Mouse (Mus musculus): Measurements from ENCODE around the gene Coasy. TPM values are rescaled to one million over a fixed set of nuclear protein-coding genes. Genes with fewer than 3 reads are reported as not detected.

Gene Coasy
- polyA plus RNA-seq, 1 experiment from 2014 or later, result 53.3 TPM

DNA sequence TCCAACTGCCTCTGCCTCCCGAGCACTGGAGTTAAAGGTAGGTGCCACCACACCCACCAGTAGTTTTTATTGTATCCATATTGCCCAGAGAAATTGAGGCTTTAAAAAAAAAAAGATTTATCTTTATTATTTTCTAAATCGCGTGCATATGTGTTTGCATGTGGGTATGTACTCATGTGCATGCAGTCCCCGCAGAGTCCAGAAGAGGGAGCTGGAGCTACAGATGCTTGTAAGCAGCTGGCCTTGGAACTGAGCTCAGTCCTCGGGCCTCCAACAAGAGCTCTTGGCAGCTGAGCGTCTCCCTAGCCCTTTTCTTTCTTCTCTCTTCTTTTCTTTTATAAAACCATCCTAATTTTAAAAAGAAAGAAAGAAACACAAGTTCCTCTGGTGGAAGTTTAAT is 49.3 kb downstream of the Coasy start:
- H3K4me1 ChIP-seq, result peaks cover 7% of the 10 kb centered on the region
- H3K27ac ChIP-seq, result no peak overlapping the region
- H3K36me3 ChIP-seq (replicated peaks), result peaks cover 10% of the 10 kb centered on the region
- DNase-seq (ENCODE audit: extremely low spot score, low spot score), result no peak
- no peaks in the 10 kb centered on the region for H3K27me3 ChIP-seq (ENCODE audit: poor library complexity, severe bottlenecking)
- 89% methylated on average over 6 of the region's 6 CpGs for WGBS
- peaks cover 7% of the 10 kb centered on the region; the same call in 1 of the 2 replicates for H3K9me3 ChIP-seq
- no peak overlapping the region for H3K4me3 ChIP-seq

DNA sequence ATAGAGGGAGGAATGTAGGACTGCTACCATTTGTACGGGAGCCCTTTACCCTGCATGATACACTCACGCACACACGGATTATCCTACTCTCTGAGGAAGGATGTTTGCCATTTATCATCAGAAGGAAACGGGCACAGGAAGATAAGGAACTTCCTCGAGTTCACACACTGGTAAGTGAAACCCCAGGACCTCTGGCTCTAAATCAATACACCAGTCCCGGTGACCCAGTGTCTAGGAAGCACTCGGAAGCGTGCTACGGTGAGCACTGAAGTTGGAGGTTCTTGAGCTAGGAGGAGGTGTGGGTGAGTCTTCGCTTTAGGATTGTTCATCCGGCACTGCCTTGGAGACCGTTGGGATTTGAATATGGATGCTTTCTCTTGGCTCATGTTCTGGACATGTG is 50.7 kb downstream of the Coasy start:
- Histone ChIP-seq H3K27ac (no peak overlapping the region), H3K27me3 (ENCODE audit: poor library complexity, severe bottlenecking) (no peaks in the 10 kb centered on the region), H3K4me1 (peaks cover 7% of the 10 kb centered on the region), H3K9me3 (no peaks in the 10 kb centered on the region), H3K36me3 (replicated peaks) (no peaks in the 10 kb centered on the region), H3K4me3 (no peak overlapping the region)
- no peak for DNase-seq (ENCODE audit: extremely low spot score, low spot score)
- 83% methylated on average over 12 of the region's 12 CpGs for WGBS

GRCm38 (mm10) chr11:101134217-101134865 is 52.0 kb downstream of the Coasy start:
- DNase-seq (ENCODE audit: extremely low spot score, low spot score), result no peak
- Histone ChIP-seq H3K4me1 (peaks cover 17% of the 10 kb centered on the region), H3K27me3 (ENCODE audit: poor library complexity, severe bottlenecking) (0 out of 2 replicates have a peak, but pooled peaks cover 6% of the 10 kb centered on the region), H3K9me3 (no peaks in the 10 kb centered on the region), H3K4me3 (no peak overlapping the region), H3K27ac (no peak overlapping the region), H3K36me3 (replicated peaks) (no peaks in the 10 kb centered on the region)
- 87% methylated on average over 13 of the region's 13 CpGs for WGBS

Other genes starting within 250 kb of the Coasy start
- gene Stat5b, start 231.8 kb upstream of the Coasy start, polyA plus RNA-seq (2016; fragmentation: Nextera tagmentation; extraction: Ambion mirVana), result 14.9 and 16.2 TPM in 2 replicates
- 1.7 TPM in 2 replicates for gene Stat5a, start 223.2 kb upstream of the Coasy start, polyA plus RNA-seq (2016; fragmentation: Nextera tagmentation; extraction: Ambion mirVana)
- 15.0 and 15.6 TPM in 2 replicates for gene Stat3, start 143.0 kb upstream of the Coasy start, polyA plus RNA-seq (2016; fragmentation: Nextera tagmentation; extraction: Ambion mirVana)
- gene Cavin1, start 111.7 kb upstream of the Coasy start, polyA plus RNA-seq (2016; fragmentation: Nextera tagmentation; extraction: Ambion mirVana), result 16.1 and 16.6 TPM in 2 replicates
- gene Atp6v0a1, start 73.1 kb upstream of the Coasy start, polyA plus RNA-seq (2016; fragmentation: Nextera tagmentation; extraction: Ambion mirVana), result 34.5 and 36.9 TPM in 2 replicates
- 8.2 and 9.3 TPM in 2 replicates for gene Naglu, start 12.6 kb upstream of the Coasy start, polyA plus RNA-seq (2016; fragmentation: Nextera tagmentation; extraction: Ambion mirVana)
- 0.10 and 0.11 TPM in 2 replicates for gene Hsd17b1, start 4.2 kb upstream of the Coasy start, polyA plus RNA-seq (2016; fragmentation: Nextera tagmentation; extraction: Ambion mirVana)
- 37.3 and 41.1 TPM in 2 replicates for gene Mlx, start 4.7 kb downstream of the Coasy start, polyA plus RNA-seq (2016; fragmentation: Nextera tagmentation; extraction: Ambion mirVana)
- gene Psmc3ip, start 12.9 kb downstream of the Coasy start, polyA plus RNA-seq (2016; fragmentation: Nextera tagmentation; extraction: Ambion mirVana), result 78.1 and 96.4 TPM in 2 replicates
- 14.6 and 15.5 TPM in 2 replicates for gene Retreg3, start 37.3 kb downstream of the Coasy start, polyA plus RNA-seq (2016; fragmentation: Nextera tagmentation; extraction: Ambion mirVana)
- 143 and 145 TPM in 2 replicates for gene Tubg1, start 37.4 kb downstream of the Coasy start, polyA plus RNA-seq (2016; fragmentation: Nextera tagmentation; extraction: Ambion mirVana)
- 2.3 and 2.7 TPM in 2 replicates for gene Tubg2, start 73.3 kb downstream of the Coasy start, polyA plus RNA-seq (2016; fragmentation: Nextera tagmentation; extraction: Ambion mirVana)
- 0.12 and 0.16 TPM in 2 replicates for gene Cntnap1, start 88.0 kb downstream of the Coasy start, polyA plus RNA-seq (2016; fragmentation: Nextera tagmentation; extraction: Ambion mirVana)
- 3.5 and 4.8 TPM in 2 replicates for gene Plekhh3, start 88.8 kb downstream of the Coasy start, polyA plus RNA-seq (2016; fragmentation: Nextera tagmentation; extraction: Ambion mirVana)
- not detected in 2 replicates for gene Ccr10, start 92.9 kb downstream of the Coasy start, polyA plus RNA-seq (2016; fragmentation: Nextera tagmentation; extraction: Ambion mirVana)
- 9.9 and 10.2 TPM in 2 replicates for gene Ezh1, start 143.9 kb downstream of the Coasy start, polyA plus RNA-seq (2016; fragmentation: Nextera tagmentation; extraction: Ambion mirVana)
- gene Ramp2, start 163.5 kb downstream of the Coasy start, polyA plus RNA-seq (2016; fragmentation: Nextera tagmentation; extraction: Ambion mirVana), result 54.8 and 57.3 TPM in 2 replicates
- 128 and 129 TPM in 2 replicates for gene Vps25, start 171.1 kb downstream of the Coasy start, polyA plus RNA-seq (2016; fragmentation: Nextera tagmentation; extraction: Ambion mirVana)
- gene Wnk4, start 178.0 kb downstream of the Coasy start, polyA plus RNA-seq (2016; fragmentation: Nextera tagmentation; extraction: Ambion mirVana), result 5.4 and 6.4 TPM in 2 replicates
- 0.77 and 1.0 TPM in 2 replicates for gene Cntd1, start 196.4 kb downstream of the Coasy start, polyA plus RNA-seq (2016; fragmentation: Nextera tagmentation; extraction: Ambion mirVana)
- 186 and 194 TPM in 2 replicates for gene Coa3, start 196.5 kb downstream of the Coasy start, polyA plus RNA-seq (2016; fragmentation: Nextera tagmentation; extraction: Ambion mirVana)
- gene Becn1, start 219.7 kb downstream of the Coasy start, polyA plus RNA-seq (2016; fragmentation: Nextera tagmentation; extraction: Ambion mirVana), result 144 and 154 TPM in 2 replicates
- gene Psme3, start 233.6 kb downstream of the Coasy start, polyA plus RNA-seq (2016; fragmentation: Nextera tagmentation; extraction: Ambion mirVana), result 207 and 217 TPM in 2 replicates
- 2.1 and 2.5 TPM in 2 replicates for gene Aoc2, start 242.5 kb downstream of the Coasy start, polyA plus RNA-seq (2016; fragmentation: Nextera tagmentation; extraction: Ambion mirVana)
- gene Aoc3, start 248.0 kb downstream of the Coasy start, polyA plus RNA-seq (2016; fragmentation: Nextera tagmentation; extraction: Ambion mirVana), result not detected in 2 replicates